In genomic region chr17:6782033-6782526, GRCm38 (mm10) we compare ENCODE assay signal across 8 mouse cellular contexts. TPM values are rescaled to one million over a fixed set of nuclear protein-coding genes. Genes with fewer than 3 reads are reported as not detected.
DNase-seq lines count a peak whose midpoint lies in the region; ATAC-seq and TF ChIP-seq lines count a peak whose summit lies in the region.

No protein-coding gene starts in this region.

- no peak for ATAC-seq in embryonic facial prominence, embryonic 12.5 days (ENCODE audit: insufficient number of reproducible peaks, insufficient read depth, low FRiP score, low TSS enrichment)
- no peak for ATAC-seq in limb, embryonic 14.5 days (ENCODE audit: low FRiP score, low read depth)
- ATAC-seq in midbrain, embryonic 12.5 days (ENCODE audit: low FRiP score, low read depth), result no peak

- peaks cover 16% of the 10 kb centered on the region; the same call in 1 of the 2 replicates for H3K27me3 ChIP-seq in embryonic facial prominence, embryonic 12.5 days
- peaks cover 46% of the 10 kb centered on the region for H3K27me3 ChIP-seq in hindbrain, embryonic 10.5 days (ENCODE audit: insufficient read depth, poor library complexity, severe bottlenecking)
- no peaks in the 10 kb centered on the region for H3K27me3 ChIP-seq in limb, embryonic 14.5 days (ENCODE audit: control insufficient read depth, insufficient read depth, low read length)
- peaks cover 73% of the 10 kb centered on the region for H3K27me3 ChIP-seq in midbrain, embryonic 12.5 days

- no peaks in the 10 kb centered on the region for H3K36me3 ChIP-seq in embryonic facial prominence, embryonic 12.5 days
- H3K36me3 ChIP-seq in hindbrain, embryonic 10.5 days, result no peaks in the 10 kb centered on the region
- H3K36me3 ChIP-seq in limb, embryonic 14.5 days (ENCODE audit: control insufficient read depth, insufficient read depth, low read length), result no peaks in the 10 kb centered on the region
- no peaks in the 10 kb centered on the region for H3K36me3 ChIP-seq in midbrain, embryonic 12.5 days

- no peaks in the 10 kb centered on the region for H3K9me3 ChIP-seq in embryonic facial prominence, embryonic 12.5 days
- H3K9me3 ChIP-seq in hindbrain, embryonic 10.5 days, result no peaks in the 10 kb centered on the region
- H3K9me3 ChIP-seq in limb, embryonic 14.5 days (ENCODE audit: control insufficient read depth, low read length), result no peaks in the 10 kb centered on the region
- no peaks in the 10 kb centered on the region for H3K9me3 ChIP-seq in midbrain, embryonic 12.5 days

- peak overlapping the region; percentile 90 for H3K4me2 ChIP-seq in embryonic facial prominence, embryonic 12.5 days (replicated peaks)
- H3K4me2 ChIP-seq in limb, embryonic 14.5 days (replicated peaks; ENCODE audit: low read depth, low read length, severe bottlenecking), result peak overlapping the region; percentile 71
- peak overlapping the region; percentile 89 for H3K4me2 ChIP-seq in midbrain, embryonic 12.5 days (replicated peaks)

- peak; percentile 57 for DNase-seq in kidney, adult 11 months
- DNase-seq in kidney, postnatal 14 days, result no peak
- DNase-seq in hindbrain, embryonic 10.5 days (ENCODE audit: low spot score), result peak; percentile 53
- DNase-seq in limb, embryonic 14.5 days (ENCODE audit: low spot score), result no peak
- peak; percentile 48 to 62 for DNase-seq in thymus, adult 18-20 months
- DNase-seq in left cerebral cortex, postnatal 36 days (ENCODE audit: low spot score in 2 of 2), result no peak

- 1% methylated on average over 21 of the region's 21 CpGs for WGBS in embryonic facial prominence, embryonic 12.5 days
- under 1% methylated on average over 21 of the region's 21 CpGs for WGBS in hindbrain, embryonic 10.5 days
- WGBS in limb, embryonic 14.5 days, result 1% methylated on average over 21 of the region's 21 CpGs
- 1% methylated on average over 21 of the region's 21 CpGs for WGBS in midbrain, embryonic 12.5 days

- intact Hi-C loops in left cerebral cortex, postnatal 36 days (cut with DNase I), result loop anchor here (5.0 kb wide), 1 partner anchor 45 kb away; no protein-coding TSS in a partner anchor

- H3K9ac ChIP-seq in embryonic facial prominence, embryonic 12.5 days, result peak overlapping the region; percentile 79
- peak overlapping the region; percentile 89 for H3K9ac ChIP-seq in limb, embryonic 14.5 days (ENCODE audit: low read depth, low read length, severe bottlenecking)
- H3K9ac ChIP-seq in midbrain, embryonic 12.5 days (replicated peaks), result peak overlapping the region; percentile 68

- peaks cover 18% of the 10 kb centered on the region for H3K4me1 ChIP-seq in embryonic facial prominence, embryonic 12.5 days
- peaks cover 56% of the 10 kb centered on the region for H3K4me1 ChIP-seq in hindbrain, embryonic 10.5 days (replicated peaks)
- H3K4me1 ChIP-seq in limb, embryonic 14.5 days (ENCODE audit: control insufficient read depth, insufficient read depth, low read length), result peaks cover 12% of the 10 kb centered on the region
- H3K4me1 ChIP-seq in midbrain, embryonic 12.5 days, result peaks cover 33% of the 10 kb centered on the region

- H3K27ac ChIP-seq in embryonic facial prominence, embryonic 12.5 days, result no peak overlapping the region
- peak overlapping the region; percentile 96 for H3K27ac ChIP-seq in hindbrain, embryonic 10.5 days
- H3K27ac ChIP-seq in limb, embryonic 14.5 days (replicated peaks; ENCODE audit: low read depth, low read length), result peak overlapping the region; percentile 87; the same call in 1 of the 2 replicates
- H3K27ac ChIP-seq in midbrain, embryonic 12.5 days (replicated peaks), result no peak overlapping the region

- H3K4me3 ChIP-seq in embryonic facial prominence, embryonic 12.5 days, result peak overlapping the region; percentile 83
- H3K4me3 ChIP-seq in hindbrain, embryonic 10.5 days, result peak overlapping the region; percentile 92
- H3K4me3 ChIP-seq in limb, embryonic 14.5 days (replicated peaks; ENCODE audit: low read length), result peak overlapping the region; percentile 78
- H3K4me3 ChIP-seq in midbrain, embryonic 12.5 days, result peak overlapping the region; percentile 67

- no peak for TF ChIP-seq POLR2A in limb, embryonic 14.5 days (IDR thresholded peaks at IDR 0.05; ENCODE audit: borderline replicate concordance, extremely low read depth, insufficient read depth, insufficient read length)

RNA-seq across cellular contexts. Expression of gene Ezr, which starts 0.5 kb away (rescaled TPM):
- 48.6 and 52.2 TPM in 2 replicates for polyA plus RNA-seq in embryonic facial prominence, embryonic 12.5 days (2016; fragmentation: Nextera tagmentation; extraction: Ambion mirVana)
- polyA plus RNA-seq in hindbrain, embryonic 10.5 days (2016; fragmentation: Nextera tagmentation; extraction: Ambion mirVana), result 85.2 and 99.4 TPM in 2 replicates
- 26.5 and 39.2 TPM in 2 replicates for polyA plus RNA-seq in limb, embryonic 14.5 days (2012; rRNA removed)
- polyA plus RNA-seq in limb, embryonic 14.5 days (2014; fragmentation: Nextera tagmentation; extraction: Ambion mirVana), result 67.2 and 71.3 TPM in 2 replicates
- 53.2 and 60.8 TPM in 2 replicates for polyA plus RNA-seq in midbrain, embryonic 12.5 days (2016; fragmentation: Nextera tagmentation; extraction: Ambion mirVana)
- 10 to 100 TPM; 51.1 to 51.8 TPM for total RNA-seq in left cerebral cortex, postnatal 36 days (2021)

Comparison
In these comparisons a context has a peak if more than half of its experiments do, and no peak if none do; other contexts are left out.
1. DNase-seq: peak in kidney, adult 11 months (single experiment), hindbrain, embryonic 10.5 days (single experiment) and thymus, adult 18-20 months (2 of 2); none in kidney, postnatal 14 days (single experiment), limb, embryonic 14.5 days (single experiment) and left cerebral cortex, postnatal 36 days (0 of 2).
2. H3K27ac ChIP-seq: peak in hindbrain, embryonic 10.5 days (single experiment) and limb, embryonic 14.5 days (single experiment); none in embryonic facial prominence, embryonic 12.5 days (single experiment) and midbrain, embryonic 12.5 days (single experiment).
3. Peak in every context shown above with its lines, with median percentiles within 50 percentile points of each other: H3K4me2 ChIP-seq, H3K4me3 ChIP-seq and H3K9ac ChIP-seq.